Mouse (Mus musculus) heart, postnatal 0 days (tissue): ENCODE data around the gene Arid3b. TPM values are rescaled to one million over a fixed set of nuclear protein-coding genes. Genes with fewer than 3 reads are reported as not detected.

Experiments used
- ATAC-seq: fragments of 200-750 bp; cut with Nextera tagmentation; 2 replicates; pipeline ENCODE4 v1.8.0; 2017; ENCODE audit warnings: low read depth, moderate number of reproducible peaks, moderate library complexity; ENCODE audit not compliant: insufficient read depth
- DNase-seq: peaks from one replicate; pipeline ENCODE4 v3.0.0-alpha.2; 2016; ENCODE audit warnings: low spot score
- H3K27ac ChIP-seq: fragments of 300-500 bp; sonication (generic); 2 replicates; pipeline ENCODE4 v1.5.1; 2014; ENCODE audit warnings: low read depth, mild to moderate bottlenecking
- H3K27me3 ChIP-seq: fragments of 300-500 bp; sonication (generic); 2 replicates; pipeline ENCODE4 v1.6.1; 2014; ENCODE audit warnings: low read length, mixed read lengths; ENCODE audit not compliant: control insufficient read depth, insufficient read depth
- H3K36me3 ChIP-seq: fragments of 300-500 bp; sonication (generic); replicated peaks from 2 replicates; pipeline ENCODE4 v1.6.1; 2014; ENCODE audit warnings: low read length, mixed read lengths; ENCODE audit not compliant: control insufficient read depth, insufficient read depth
- H3K4me1 ChIP-seq: fragments of 300-500 bp; sonication (generic); 2 replicates; pipeline ENCODE4 v1.6.1; 2014; ENCODE audit warnings: antibody characterized with exemption; ENCODE audit not compliant: control insufficient read depth, insufficient read depth
- H3K4me2 ChIP-seq: fragments of 300-500 bp; sonication (generic); 2 replicates; pipeline ENCODE4 v1.6.1; 2014; ENCODE audit warnings: low read depth, mild to moderate bottlenecking, low read length, moderate library complexity
- H3K4me3 ChIP-seq: fragments of 300-500 bp; sonication (generic); 2 replicates; pipeline ENCODE4 v1.5.1; 2014; ENCODE audit warnings: low read depth, low read length
- H3K9ac ChIP-seq: fragments of 300-500 bp; sonication (generic); replicated peaks from 2 replicates; pipeline ENCODE4 v1.6.1; 2014; ENCODE audit warnings: low read depth, low read length, mixed read lengths
- H3K9me3 ChIP-seq: fragments of 300-500 bp; sonication (generic); replicated peaks from 2 replicates; pipeline ENCODE4 v1.6.1; 2016; ENCODE audit warnings: low read length; ENCODE audit not compliant: control insufficient read depth
- CTCF ChIP-seq: IDR thresholded peaks from 2 replicates; pipeline ENCODE4 v1.5.1; 2016; ENCODE audit warnings: antibody characterized with exemption, control low read depth, low read depth
- EP300 ChIP-seq: IDR thresholded peaks from 2 replicates; pipeline ENCODE4 v1.6.1; 2016; ENCODE audit warnings: antibody characterized with exemption, low read depth
- WGBS: fragments of 180-500 bp; shearing (Covaris S2); extraction: QIAGEN DNeasy Blood & Tissue Kit; methylation state at CpG from one replicate; pipeline ENCODE4 v1.1.7; 2014; 5-methylcytosine and 5-hydroxymethylcytosine counted together
- polyA plus RNA-seq: library from polyadenylated mRNA; unstranded; fragments of >200 nt; fragmentation: Nextera tagmentation; extraction: Ambion mirVana; gene quantifications from 2 replicates; pipeline ENCODE4 v1.2.1, GENCODE M21; 2015
- total RNA-seq: library from RNA; depleted of rRNA; stranded (reverse); fragments of >200 nt; gene quantifications from 2 replicates; pipeline ENCODE4 v1.2.3, GENCODE M21; 2014; ENCODE audit warnings: low replicate concordance

The Arid3b gene
- total and polyA plus RNA-seq, 2 experiments from 2014 or later = 5.2 to 7.3 TPM

- ATAC-seq (no peak), DNase-seq (no peak)
- H3K27me3 ChIP-seq = no peaks in the 10 kb centered on the region
- WGBS = 62% methylated on average over 4 of the region's 5 CpGs
- no peak overlapping the region for H3K27ac ChIP-seq
- H3K4me2 ChIP-seq = no peak overlapping the region
- no peak overlapping the region for H3K9ac ChIP-seq
- H3K4me1 ChIP-seq = no peaks in the 10 kb centered on the region
- TF ChIP-seq EP300 (no peak), CTCF (no peak)
- H3K36me3 ChIP-seq = no peaks in the 10 kb centered on the region
- H3K9me3 ChIP-seq = no peaks in the 10 kb centered on the region
- H3K4me3 ChIP-seq = no peak overlapping the region
These were observed 37.5 kb upstream of the Arid3b start for GRCm38 (mm10) chr9:57874134-57874533.

- H3K9ac ChIP-seq = no peak overlapping the region
- no peaks in the 10 kb centered on the region for H3K27me3 ChIP-seq
- H3K4me1 ChIP-seq = no peaks in the 10 kb centered on the region
- no peak overlapping the region for H3K27ac ChIP-seq
- ATAC-seq = no peak
- no peak for DNase-seq
- H3K4me2 ChIP-seq = no peak overlapping the region
- WGBS = 52% methylated on average over 2 of the region's 2 CpGs
- no peak overlapping the region for H3K4me3 ChIP-seq
- H3K36me3 ChIP-seq = no peaks in the 10 kb centered on the region
- H3K9me3 ChIP-seq = no peaks in the 10 kb centered on the region
- TF ChIP-seq CTCF = no peak
- TF ChIP-seq EP300 = no peak
These were observed 33.8 kb upstream of the Arid3b start for GRCm38 (mm10) chr9:57870273-57870816.

GRCm38 (mm10) chr9:57868767-57869166 lies 32.2 kb upstream of the Arid3b start:
- Histone ChIP-seq H3K27ac (no peak overlapping the region), H3K4me2 (no peak overlapping the region), H3K9me3 (no peaks in the 10 kb centered on the region), H3K4me3 (no peak overlapping the region), H3K27me3 (no peaks in the 10 kb centered on the region), H3K4me1 (no peaks in the 10 kb centered on the region), H3K9ac (no peak overlapping the region), H3K36me3 (no peaks in the 10 kb centered on the region)
- ATAC-seq (no peak), DNase-seq (no peak)
- 71% methylated on average over 6 of the region's 6 CpGs for WGBS
- no peak for TF ChIP-seq CTCF
- no peak for TF ChIP-seq EP300

GRCm38 (mm10) chr9:57867880-57868279 lies 31.3 kb upstream of the Arid3b start:
- no peak overlapping the region for H3K9ac ChIP-seq
- H3K4me3 ChIP-seq = no peak overlapping the region
- H3K9me3 ChIP-seq = no peaks in the 10 kb centered on the region
- 77% methylated on average over 5 of the region's 5 CpGs for WGBS
- no peak overlapping the region for H3K27ac ChIP-seq
- DNase-seq (no peak), ATAC-seq (no peak)
- no peak overlapping the region for H3K4me2 ChIP-seq
- H3K4me1 ChIP-seq = no peaks in the 10 kb centered on the region
- no peaks in the 10 kb centered on the region for H3K36me3 ChIP-seq
- TF ChIP-seq EP300 (no peak), CTCF (no peak)
- no peaks in the 10 kb centered on the region for H3K27me3 ChIP-seq

- no peaks in the 10 kb centered on the region for H3K9me3 ChIP-seq
- TF ChIP-seq EP300 = no peak
- no peak for TF ChIP-seq CTCF
- H3K4me1 ChIP-seq = no peaks in the 10 kb centered on the region
- H3K27ac ChIP-seq = no peak overlapping the region
- H3K4me3 ChIP-seq = no peak overlapping the region
- no peak overlapping the region for H3K4me2 ChIP-seq
- WGBS = 76% methylated on average over 4 of the region's 4 CpGs
- no peaks in the 10 kb centered on the region for H3K27me3 ChIP-seq
- ATAC-seq (no peak), DNase-seq (no peak)
- no peak overlapping the region for H3K9ac ChIP-seq
- H3K36me3 ChIP-seq = no peaks in the 10 kb centered on the region
These were observed 30.6 kb upstream of the Arid3b start for GRCm38 (mm10) chr9:57867236-57867635.

- Histone ChIP-seq H3K36me3 (no peaks in the 10 kb centered on the region), H3K9me3 (no peaks in the 10 kb centered on the region), H3K4me2 (no peak overlapping the region), H3K4me1 (no peaks in the 10 kb centered on the region), H3K9ac (no peak overlapping the region), H3K27me3 (no peaks in the 10 kb centered on the region), H3K27ac (no peak overlapping the region), H3K4me3 (no peak overlapping the region)
- WGBS = 65% methylated on average over 7 of the region's 7 CpGs
- TF ChIP-seq EP300 (no peak), CTCF (no peak)
- no peak for ATAC-seq
- no peak for DNase-seq
These were observed 29.9 kb upstream of the Arid3b start for GRCm38 (mm10) chr9:57866530-57866929.
